Mouse (Mus musculus) spleen, adult 10 weeks (tissue): Measurements from ENCODE around the gene Itgad. TPM values are rescaled to one million over a fixed set of nuclear protein-coding genes. Genes with fewer than 3 reads are reported as not detected.

Experiments
- polyA plus RNA-seq: library from polyadenylated mRNA; stranded (reverse); fragments of 350-450 nt; fragmentation: Illumina TruSeq; extraction: RNeasy Lipid Tissue Mini Kit (QIAGEN cat#74804); gene quantifications from one replicate; pipeline ENCODE4 v1.2.3, GENCODE M21; 2015; ENCODE audit warnings: low replicate concordance; ENCODE audit not compliant: insufficient read depth

The Itgad gene
- 93.2 TPM for polyA plus RNA-seq

DNA sequence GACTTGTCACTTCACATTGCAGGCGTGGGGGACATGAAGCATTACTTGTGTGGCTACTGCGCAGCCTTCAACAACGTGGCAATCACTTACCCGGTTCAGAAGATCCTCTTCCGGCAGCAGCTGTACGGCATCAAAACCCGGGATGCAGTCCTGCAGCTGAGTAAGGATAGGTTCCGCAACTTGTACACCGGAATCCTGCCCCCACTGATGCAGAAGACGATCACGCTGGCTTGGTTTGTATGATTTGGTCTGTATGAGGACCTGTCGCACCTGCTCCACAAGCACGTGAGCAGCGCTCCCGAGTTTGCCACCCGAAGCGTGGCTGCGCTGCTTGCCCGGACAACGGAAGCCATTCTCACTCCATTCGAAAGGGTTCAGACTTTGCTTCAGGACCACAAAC is at the start of gene Itgad:
Gene Itgad, plus strand, starts transcription at position 301 of the 400 bp plus-strand sequence.

DNA sequence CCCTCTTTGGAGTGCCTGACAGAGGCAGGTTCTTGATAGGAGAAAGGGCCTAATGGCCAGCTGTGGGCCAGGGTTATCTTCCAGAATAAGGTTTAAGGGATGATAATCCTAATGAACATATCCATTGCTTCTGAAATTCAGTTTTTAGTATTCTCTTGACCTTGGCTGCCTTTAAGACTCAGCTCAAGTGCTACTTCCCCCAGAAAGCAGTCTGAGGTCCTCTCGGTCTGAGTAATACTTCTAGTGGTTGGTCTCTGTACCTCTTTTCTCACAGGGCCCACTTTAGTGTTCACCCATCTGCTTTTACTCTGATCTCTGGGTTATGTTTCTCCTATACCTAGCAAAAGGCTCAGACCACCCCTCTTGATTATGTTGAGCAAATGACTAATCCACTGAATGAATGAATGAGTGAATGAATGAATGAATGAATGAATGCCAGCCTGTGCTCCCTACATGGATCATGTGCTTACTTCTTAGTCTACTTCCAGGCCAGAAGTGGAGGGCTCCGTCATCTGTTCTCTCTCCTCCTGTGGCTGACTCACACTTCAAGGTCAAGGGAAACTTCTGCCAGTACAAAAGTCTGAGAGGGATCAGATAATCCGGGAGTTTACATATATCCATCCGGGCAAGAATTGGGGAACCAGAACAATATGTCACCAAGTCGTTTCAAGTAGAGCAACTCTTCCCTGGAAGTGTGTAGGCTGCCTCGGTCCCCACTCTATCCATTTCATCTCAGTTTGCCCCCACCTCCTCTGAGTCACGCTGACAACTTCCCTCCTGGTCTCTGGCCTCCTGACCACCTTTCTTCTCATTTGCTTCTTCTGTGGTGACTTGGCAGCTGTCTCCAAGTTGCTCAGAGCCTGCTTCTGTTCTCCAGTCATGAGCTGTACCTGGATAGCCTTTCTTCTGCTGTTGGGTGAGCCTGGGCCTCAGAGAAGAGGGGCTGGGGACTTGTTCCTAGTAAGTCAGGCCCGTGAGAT is 25.1 kb upstream of the Itgad start, which contains the start of gene Itgax:
Gene Itgax, plus strand, starts transcription at position 807 of the 980 bp plus-strand sequence.

DNA sequence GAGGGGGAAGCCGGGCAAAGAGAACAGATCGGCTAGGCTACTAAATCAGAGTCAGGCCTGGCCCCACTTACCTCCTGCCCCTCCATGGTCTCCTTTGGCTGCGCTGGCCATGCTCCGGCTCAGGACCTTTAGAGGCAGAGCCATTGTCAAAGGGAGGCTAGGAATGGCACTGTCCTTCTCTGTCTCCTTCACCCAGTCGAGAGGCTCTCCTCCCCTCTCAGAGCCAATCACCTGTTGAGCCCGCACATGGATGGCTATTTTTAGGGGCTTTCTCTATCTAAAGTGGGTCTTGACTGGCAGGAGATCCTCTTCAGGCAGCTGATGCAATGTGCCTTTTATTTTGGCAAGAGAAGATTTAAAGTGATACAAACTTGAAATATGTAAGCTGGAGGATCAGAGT is 52.0 kb downstream of the Itgad start, which contains the start of gene Cox6a2:
Gene Cox6a2, minus strand, starts transcription at position 236 of the 400 bp plus-strand sequence.

GRCm38 (mm10) chr7:128236856-128237592 is 82.8 kb downstream of the Itgad start, which contains the start of gene Armc5:
Gene Armc5, plus strand, starts transcription at chr7:128237342.

GRCm38 (mm10) chr7:128237927-128238778 is 84.0 kb downstream of the Itgad start, which contains the start of gene 9130023H24Rik:
Gene 9130023H24Rik, minus strand, starts transcription at chr7:128238031.

DNA sequence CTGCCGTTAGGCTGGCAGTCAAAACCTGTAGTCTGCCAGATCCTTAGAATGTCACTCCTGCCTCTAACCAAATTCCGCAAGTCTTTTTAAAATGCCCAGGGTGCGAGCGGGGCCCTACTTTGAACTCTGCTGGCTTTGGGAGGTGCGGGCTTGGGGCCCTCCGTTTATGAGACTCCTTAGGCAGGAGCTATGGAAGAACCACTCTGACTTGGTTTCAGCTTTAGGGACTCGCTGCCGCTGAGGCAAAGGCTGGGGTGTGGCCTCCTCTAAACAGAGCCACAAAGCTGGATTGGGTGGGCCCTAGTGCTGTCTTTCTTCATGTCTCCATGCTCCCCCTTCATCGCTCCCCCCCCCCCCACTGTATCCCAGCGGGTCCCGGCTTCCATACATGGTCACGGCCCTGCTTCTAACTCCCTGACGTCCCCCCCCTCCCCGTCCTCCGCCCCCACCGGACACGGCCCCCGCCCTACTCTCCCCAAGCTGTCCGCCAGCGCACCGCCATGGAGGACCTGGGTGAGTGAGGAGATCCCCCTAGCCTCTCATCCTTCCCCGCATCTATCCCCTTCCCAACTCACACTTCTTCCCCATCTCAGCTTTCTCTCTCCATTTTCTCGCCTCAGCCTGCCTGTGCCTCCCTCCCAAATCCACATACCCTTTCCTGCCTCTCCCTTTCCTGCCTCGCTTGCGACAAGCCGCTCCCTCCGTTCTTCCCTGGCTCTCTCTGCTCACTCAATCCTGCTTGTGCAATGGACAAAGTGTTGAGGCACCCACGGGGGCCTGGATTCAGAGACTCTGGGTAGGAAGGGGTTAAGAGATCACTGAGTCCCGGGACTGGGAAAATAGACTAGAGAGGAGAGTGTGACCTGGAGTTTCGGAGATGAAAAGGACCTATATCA is 92.6 kb downstream of the Itgad start, which contains the start of gene Tgfb1i1:
Gene Tgfb1i1, plus strand, starts transcription at position 317 of the 896 bp plus-strand sequence.

DNA sequence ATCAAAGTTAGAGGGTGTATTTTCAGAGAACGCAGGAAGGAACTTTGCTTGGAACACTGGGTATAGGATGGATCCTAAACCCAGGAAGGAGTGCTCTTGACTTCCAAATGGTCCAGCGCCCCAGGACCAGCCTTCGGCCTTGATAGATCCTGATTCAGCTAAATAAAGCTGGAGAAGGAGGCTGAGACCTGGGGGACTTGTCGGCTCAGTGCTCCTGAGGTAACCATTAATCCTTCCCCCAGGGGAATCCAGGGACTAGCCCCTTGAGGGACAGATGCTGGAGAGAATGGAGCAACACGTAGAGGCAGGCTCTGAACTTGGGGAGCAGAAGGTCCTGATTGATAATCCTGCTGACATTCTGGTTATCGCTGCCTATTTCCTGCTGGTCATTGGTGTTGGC is 111.2 kb downstream of the Itgad start, which contains the start of gene Slc5a2:
Gene Slc5a2, plus strand, starts transcription at position 247 of the 400 bp plus-strand sequence.

Other genes with a start within 250 kb of the Itgad start
- gene Kat8, start 241.9 kb upstream of the Itgad start, polyA plus RNA-seq: 55.2 TPM
- gene Prss8, start 224.3 kb upstream of the Itgad start, polyA plus RNA-seq: not detected
- 1.6 TPM for gene Prss36, start 207.7 kb upstream of the Itgad start, polyA plus RNA-seq
- gene Fus, start 186.9 kb upstream of the Itgad start, polyA plus RNA-seq: 960 TPM
- 39.8 TPM for gene Pycard, start 160.5 kb upstream of the Itgad start, polyA plus RNA-seq
- 0.18 TPM for gene Trim72, start 150.4 kb upstream of the Itgad start, polyA plus RNA-seq
- 22.2 TPM for gene Itgam, start 91.7 kb upstream of the Itgad start, polyA plus RNA-seq
- 2.1 TPM for gene Gm49368, start 91.7 kb upstream of the Itgad start, polyA plus RNA-seq
- 99.5 TPM for gene Itgax, start 24.8 kb upstream of the Itgad start, polyA plus RNA-seq
- gene Cox6a2, start 52.0 kb downstream of the Itgad start, polyA plus RNA-seq: 0.69 TPM
- gene Armc5, start 83.0 kb downstream of the Itgad start, polyA plus RNA-seq: 3.1 TPM
- gene 9130023H24Rik, start 83.7 kb downstream of the Itgad start, polyA plus RNA-seq: 5.1 TPM
- 13.0 TPM for gene Tgfb1i1, start 92.4 kb downstream of the Itgad start, polyA plus RNA-seq
- not detected for gene Slc5a2, start 111.3 kb downstream of the Itgad start, polyA plus RNA-seq
- gene BC017158, start 143.8 kb downstream of the Itgad start, polyA plus RNA-seq: 21.1 TPM